Mouse (Mus musculus) kidney, postnatal 25 days (tissue): Measurements from ENCODE around the gene Scgb1a1.

Source experiments
- DNase-seq, 2 experiments: peaks; one replicate each; pipeline ENCODE4 v3.0.0; 2021; ENCODE audit warnings: mixed read lengths in 2 of 2

Gene Scgb1a1

DNA sequence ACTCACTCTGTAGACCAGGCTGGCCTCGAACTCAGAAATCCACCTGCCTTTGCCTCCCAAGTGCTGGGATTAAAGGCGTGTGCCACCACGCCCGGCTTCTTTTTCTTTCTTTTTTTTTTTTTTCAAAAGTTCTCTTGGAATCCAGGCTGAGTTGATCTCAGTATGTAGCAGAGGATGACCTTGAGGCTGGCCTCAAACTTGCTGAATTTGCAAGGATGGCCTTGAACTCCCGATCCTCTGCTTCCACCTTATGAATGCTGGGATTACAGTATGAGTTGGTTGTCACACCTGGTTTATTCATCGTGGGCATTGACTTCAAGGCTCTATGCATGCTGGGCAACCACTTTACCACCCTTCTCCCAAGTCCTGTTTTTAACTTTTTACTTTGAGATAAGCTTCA, 47.1 kb downstream of the Scgb1a1 start:
- no peak for DNase-seq

- DNase-seq: no peak
Observed at GRCm38 (mm10) chr19:9039928-9040327, 47.8 kb downstream of the Scgb1a1 start.

DNA sequence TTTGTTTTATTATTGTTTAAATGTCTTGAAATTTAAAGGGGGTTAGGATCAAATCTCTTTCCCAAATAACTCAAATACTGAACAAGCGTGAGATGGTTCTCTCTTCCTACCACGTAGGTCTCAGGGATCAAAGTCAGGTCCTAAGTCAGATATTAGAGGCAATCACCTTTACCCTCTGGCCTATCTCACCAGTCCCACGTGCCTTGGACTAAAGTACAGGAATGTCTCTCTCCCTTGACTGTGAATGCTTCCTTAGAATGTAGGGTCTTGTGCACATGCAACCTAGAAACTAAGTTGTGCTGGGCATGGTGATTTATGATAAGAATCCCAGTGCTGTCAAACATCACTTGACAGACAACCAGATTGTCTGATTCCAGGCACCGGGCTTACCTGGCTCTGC, 48.5 kb downstream of the Scgb1a1 start:
- no peak for DNase-seq

DNA sequence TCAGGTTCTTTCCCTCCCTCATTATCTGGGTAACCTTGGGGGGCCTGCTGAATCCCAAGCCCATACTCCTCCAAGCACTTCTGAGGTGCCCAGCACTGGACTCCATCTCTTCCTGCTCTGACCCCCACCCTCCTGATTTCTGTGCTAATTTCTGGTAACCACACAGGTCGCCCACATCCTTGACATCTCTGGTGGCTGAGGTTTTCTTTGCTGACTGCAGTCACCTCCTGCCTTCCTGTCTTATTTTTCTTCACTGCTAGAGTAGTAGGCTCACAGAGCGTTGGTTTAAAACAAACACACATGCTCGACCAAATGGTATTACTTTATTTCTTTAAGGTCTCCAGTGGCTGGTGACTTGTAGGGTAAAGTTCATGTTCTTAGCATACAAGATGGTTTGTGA, 49.6 kb downstream of the Scgb1a1 start:
- no peak for DNase-seq

GRCm38 (mm10) chr19:9035101-9035500, 52.7 kb downstream of the Scgb1a1 start:
- DNase-seq: no peak

GRCm38 (mm10) chr19:9034480-9034879, 53.3 kb downstream of the Scgb1a1 start:
- DNase-seq: no peak
